Mouse (Mus musculus): ENCODE measurements around the gene Mrpl50. TPM values are rescaled to one million over a fixed set of nuclear protein-coding genes. Genes with fewer than 3 reads are reported as not detected.

Mrpl50 gene
- polyA plus RNA-seq, 1 experiment from 2014 or later, result 79.1 TPM

Other genes starting within 250 kb of the Mrpl50 start
- not detected in 2 replicates for gene Acnat2, start 112.9 kb downstream of the Mrpl50 start, polyA plus RNA-seq (2014; fragmentation: Nextera tagmentation; extraction: Ambion mirVana)
- not detected in 2 replicates for gene Acnat1, start 47.2 kb downstream of the Mrpl50 start, polyA plus RNA-seq (2014; fragmentation: Nextera tagmentation; extraction: Ambion mirVana)
- not detected in 2 replicates for gene Baat, start 14.5 kb downstream of the Mrpl50 start, polyA plus RNA-seq (2014; fragmentation: Nextera tagmentation; extraction: Ambion mirVana)
- gene Zfp189, start 83 bp upstream of the Mrpl50 start, polyA plus RNA-seq (2014; fragmentation: Nextera tagmentation; extraction: Ambion mirVana), result 13.0 and 14.5 TPM in 2 replicates
- gene Aldob, start 28.5 kb upstream of the Mrpl50 start, polyA plus RNA-seq (2014; fragmentation: Nextera tagmentation; extraction: Ambion mirVana), result 0.45 and 0.91 TPM in 2 replicates
- 111 and 138 TPM in 2 replicates for gene Tmem246, start 76.8 kb upstream of the Mrpl50 start, polyA plus RNA-seq (2014; fragmentation: Nextera tagmentation; extraction: Ambion mirVana)
- 63.0 and 66.7 TPM in 2 replicates for gene Rnf20, start 110.9 kb upstream of the Mrpl50 start, polyA plus RNA-seq (2014; fragmentation: Nextera tagmentation; extraction: Ambion mirVana)
- 0.96 and 1.0 TPM in 2 replicates for gene Ppp3r2, start 160.9 kb upstream of the Mrpl50 start, polyA plus RNA-seq (2014; fragmentation: Nextera tagmentation; extraction: Ambion mirVana)